Mouse (Mus musculus): ENCODE measurements around the gene Psg26. TPM values are rescaled to one million over a fixed set of nuclear protein-coding genes. Genes with fewer than 3 reads are reported as not detected.
"Not testable (repeated sequence)": the region's sequence is repeated elsewhere in the genome, so short reads cannot be mapped to it uniquely, and the experiment has no call there.

Psg26 gene
- total RNA-seq (2012; rRNA removed) = not detected in 2 replicates

GRCm38 (mm10) chr7:18484077-18484476, at the start of gene Psg26:
Gene Psg26, minus strand, starts transcription at chr7:18484177.
- TF ChIP-seq HCFC1 (IDR thresholded peaks at IDR 0.05; ENCODE audit: borderline replicate concordance, insufficient read depth, low read length) (no peak), ZC3H11A (IDR thresholded peaks at IDR 0.05; ENCODE audit: borderline replicate concordance, low read depth, low read length) (no peak), MAFK (IDR thresholded peaks at IDR 0.05; ENCODE audit: insufficient read depth, low read depth, low read length) (no peak), ZNF384 (IDR thresholded peaks at IDR 0.05; ENCODE audit: low read depth, low read length) (no peak), CHD2 (IDR thresholded peaks at IDR 0.05; ENCODE audit: low read depth, low read length) (no peak)
- Histone ChIP-seq H3K9ac (ENCODE audit: insufficient read depth, low read depth, low read length, poor library complexity, severe bottlenecking) (no peak within 1 kb of the TSS), H3K36me3 (ENCODE audit: control insufficient read depth, insufficient read depth, low read length, poor library complexity, severe bottlenecking) (no peaks in the 10 kb centered on the region), H3K9me3 (ENCODE audit: control insufficient read depth, insufficient read depth, low read depth, low read length) (no peaks in the 10 kb centered on the region), H3K27ac (ENCODE audit: insufficient read depth, low read depth, low read length, poor library complexity, severe bottlenecking) (no peak within 1 kb of the TSS), H3K4me1 (ENCODE audit: control insufficient read depth in 2 of 2, insufficient read depth in 2 of 2, low read length in 2 of 2, poor library complexity in 1 of 2) (no peaks in the 10 kb centered on the region), H3K4me3 (ENCODE audit: insufficient read depth in 1 of 2, low read depth in 1 of 2, low read length in 2 of 2, poor library complexity in 1 of 2, severe bottlenecking in 1 of 2) (no peak within 1 kb of the TSS)
- DNase-seq (ENCODE audit: low read depth, low spot score) = no peak
- in situ Hi-C loops (cut with MboI; ENCODE audit: low sequenced_read_pairs in 2 of 2, unreplicated experiment in 2 of 2) = no loop called here

- Histone ChIP-seq H3K9ac (ENCODE audit: insufficient read depth, low read depth, low read length, poor library complexity, severe bottlenecking) (no peak overlapping the region), H3K36me3 (ENCODE audit: control insufficient read depth, insufficient read depth, low read length, poor library complexity, severe bottlenecking) (no peaks in the 10 kb centered on the region), H3K4me1 (ENCODE audit: control insufficient read depth in 2 of 2, insufficient read depth in 2 of 2, low read length in 2 of 2, poor library complexity in 1 of 2) (peaks cover 0 to 5% of the 10 kb centered on the region in 2 experiments; a peak in 1 of 4 replicates), H3K9me3 (ENCODE audit: control insufficient read depth, insufficient read depth, low read depth, low read length) (no peaks in the 10 kb centered on the region), H3K4me3 (ENCODE audit: insufficient read depth in 1 of 2, low read depth in 1 of 2, low read length in 2 of 2, poor library complexity in 1 of 2, severe bottlenecking in 1 of 2) (no peak overlapping the region), H3K27ac (ENCODE audit: insufficient read depth, low read depth, low read length, poor library complexity, severe bottlenecking) (no peak overlapping the region)
- TF ChIP-seq HCFC1 (IDR thresholded peaks at IDR 0.05; ENCODE audit: borderline replicate concordance, insufficient read depth, low read length) = no peak
- no peak for TF ChIP-seq MAFK (IDR thresholded peaks at IDR 0.05; ENCODE audit: insufficient read depth, low read depth, low read length)
- TF ChIP-seq CHD2 (IDR thresholded peaks at IDR 0.05; ENCODE audit: low read depth, low read length) = no peak
- TF ChIP-seq ZNF384 (IDR thresholded peaks at IDR 0.05; ENCODE audit: low read depth, low read length) = no peak
- TF ChIP-seq ZC3H11A (IDR thresholded peaks at IDR 0.05; ENCODE audit: borderline replicate concordance, low read depth, low read length) = no peak
- no peak for DNase-seq (ENCODE audit: low read depth, low spot score)
- in situ Hi-C loops (cut with MboI; ENCODE audit: low sequenced_read_pairs in 2 of 2, unreplicated experiment in 2 of 2) = no loop called here
These were observed 49.4 kb upstream of the Psg26 start for GRCm38 (mm10) chr7:18533420-18533819.

DNA sequence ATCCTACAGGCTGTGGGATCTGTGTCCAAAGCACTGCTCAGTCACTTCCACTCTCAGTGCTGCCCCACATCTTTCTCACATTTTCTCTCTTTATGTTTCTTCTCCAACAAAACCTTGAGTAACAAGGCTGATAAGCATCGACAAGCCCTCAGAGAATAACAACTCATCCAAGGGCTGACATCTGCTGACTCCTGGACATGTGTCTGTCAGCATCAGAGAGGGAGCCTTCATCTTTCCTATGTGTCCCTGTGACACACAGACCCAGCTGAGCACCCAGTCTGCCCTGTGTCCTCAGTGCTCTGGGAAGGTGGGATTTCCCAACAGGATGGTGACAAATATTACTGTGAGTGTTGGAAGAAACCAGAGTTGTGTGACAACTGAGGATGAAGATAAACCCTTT, 48.2 kb upstream of the Psg26 start, which contains the start of gene Psg25:
Psg25 (minus strand) TSS at position 101 of the 400 bp plus-strand sequence.
- no peak within 1 kb of the TSS for H3K4me3 ChIP-seq (ENCODE audit: insufficient read depth in 1 of 2, low read depth in 1 of 2, low read length in 2 of 2, poor library complexity in 1 of 2, severe bottlenecking in 1 of 2)
- no peak for DNase-seq (ENCODE audit: low read depth, low spot score)
- in situ Hi-C loops (cut with MboI; ENCODE audit: low sequenced_read_pairs in 2 of 2, unreplicated experiment in 2 of 2) = no loop called here
- no peak within 1 kb of the TSS for H3K9ac ChIP-seq (ENCODE audit: insufficient read depth, low read depth, low read length, poor library complexity, severe bottlenecking)
- H3K27ac ChIP-seq (ENCODE audit: insufficient read depth, low read depth, low read length, poor library complexity, severe bottlenecking) = no peak within 1 kb of the TSS
- no peaks in the 10 kb centered on the region for H3K9me3 ChIP-seq (ENCODE audit: control insufficient read depth, insufficient read depth, low read depth, low read length)
- peaks cover 0 to 5% of the 10 kb centered on the region in 2 experiments; a peak in 1 of 4 replicates for H3K4me1 ChIP-seq (ENCODE audit: control insufficient read depth in 2 of 2, insufficient read depth in 2 of 2, low read length in 2 of 2, poor library complexity in 1 of 2)
- no peaks in the 10 kb centered on the region for H3K36me3 ChIP-seq (ENCODE audit: control insufficient read depth, insufficient read depth, low read length, poor library complexity, severe bottlenecking)
- TF ChIP-seq MAFK (IDR thresholded peaks at IDR 0.05; ENCODE audit: insufficient read depth, low read depth, low read length) (no peak), HCFC1 (IDR thresholded peaks at IDR 0.05; ENCODE audit: borderline replicate concordance, insufficient read depth, low read length) (no peak), CHD2 (IDR thresholded peaks at IDR 0.05; ENCODE audit: low read depth, low read length) (no peak), ZNF384 (IDR thresholded peaks at IDR 0.05; ENCODE audit: low read depth, low read length) (no peak), ZC3H11A (IDR thresholded peaks at IDR 0.05; ENCODE audit: borderline replicate concordance, low read depth, low read length) (no peak)

- DNase-seq (ENCODE audit: low read depth, low spot score) = no peak
- no peak for TF ChIP-seq ZC3H11A (IDR thresholded peaks at IDR 0.05; ENCODE audit: borderline replicate concordance, low read depth, low read length)
- in situ Hi-C loops (cut with MboI; ENCODE audit: low sequenced_read_pairs in 2 of 2, unreplicated experiment in 2 of 2) = no loop called here
These were observed 40.7 kb upstream of the Psg26 start for GRCm38 (mm10) chr7:18524668-18525067.

DNA sequence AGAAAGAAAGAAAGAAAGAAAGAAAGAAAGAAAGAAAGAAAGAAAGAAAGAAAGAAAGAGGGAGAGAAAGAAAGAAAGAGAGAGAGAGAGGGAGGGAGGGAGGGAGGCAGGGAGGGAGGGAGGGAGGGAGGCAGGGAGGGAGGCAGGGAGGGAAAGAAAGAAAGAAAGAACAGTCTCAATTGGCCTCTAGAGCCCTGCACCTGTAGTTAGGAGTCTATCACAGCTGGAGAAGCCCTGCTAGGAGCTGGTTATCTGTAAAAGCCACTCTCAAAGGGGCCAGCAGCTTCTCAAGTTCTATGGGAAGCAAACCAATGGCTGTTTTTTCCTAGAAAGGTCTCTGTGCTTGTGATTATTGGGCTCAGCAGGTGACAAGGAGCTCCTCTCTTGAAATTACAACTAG, 28.9 kb upstream of the Psg26 start:
- H3K36me3 ChIP-seq (ENCODE audit: control insufficient read depth, insufficient read depth, low read length, poor library complexity, severe bottlenecking); H3K9ac ChIP-seq (ENCODE audit: insufficient read depth, low read depth, low read length, poor library complexity, severe bottlenecking); H3K4me3 ChIP-seq (ENCODE audit: insufficient read depth in 1 of 2, low read depth in 1 of 2, low read length in 2 of 2, poor library complexity in 1 of 2, severe bottlenecking in 1 of 2); H3K9me3 ChIP-seq (ENCODE audit: control insufficient read depth, insufficient read depth, low read depth, low read length); H3K4me1 ChIP-seq (ENCODE audit: control insufficient read depth in 2 of 2, insufficient read depth in 2 of 2, low read length in 2 of 2, poor library complexity in 1 of 2); DNase-seq (ENCODE audit: low read depth, low spot score); H3K27ac ChIP-seq (ENCODE audit: insufficient read depth, low read depth, low read length, poor library complexity, severe bottlenecking); in situ Hi-C loops (cut with MboI; ENCODE audit: low sequenced_read_pairs in 2 of 2, unreplicated experiment in 2 of 2): not testable (repeated sequence)

More at GRCm38 (mm10) chr7:18524668-18525067, 40.7 kb upstream of the Psg26 start:
- Histone ChIP-seq H3K4me1 (ENCODE audit: control insufficient read depth in 2 of 2, insufficient read depth in 2 of 2, low read length in 2 of 2, poor library complexity in 1 of 2) (no peaks in the 10 kb centered on the region), H3K27ac (ENCODE audit: insufficient read depth, low read depth, low read length, poor library complexity, severe bottlenecking) (no peak overlapping the region), H3K36me3 (ENCODE audit: control insufficient read depth, insufficient read depth, low read length, poor library complexity, severe bottlenecking) (no peaks in the 10 kb centered on the region), H3K9me3 (ENCODE audit: control insufficient read depth, insufficient read depth, low read depth, low read length) (no peaks in the 10 kb centered on the region), H3K4me3 (ENCODE audit: insufficient read depth in 1 of 2, low read depth in 1 of 2, low read length in 2 of 2, poor library complexity in 1 of 2, severe bottlenecking in 1 of 2) (no peak overlapping the region), H3K9ac (ENCODE audit: insufficient read depth, low read depth, low read length, poor library complexity, severe bottlenecking) (no peak overlapping the region)

DNA sequence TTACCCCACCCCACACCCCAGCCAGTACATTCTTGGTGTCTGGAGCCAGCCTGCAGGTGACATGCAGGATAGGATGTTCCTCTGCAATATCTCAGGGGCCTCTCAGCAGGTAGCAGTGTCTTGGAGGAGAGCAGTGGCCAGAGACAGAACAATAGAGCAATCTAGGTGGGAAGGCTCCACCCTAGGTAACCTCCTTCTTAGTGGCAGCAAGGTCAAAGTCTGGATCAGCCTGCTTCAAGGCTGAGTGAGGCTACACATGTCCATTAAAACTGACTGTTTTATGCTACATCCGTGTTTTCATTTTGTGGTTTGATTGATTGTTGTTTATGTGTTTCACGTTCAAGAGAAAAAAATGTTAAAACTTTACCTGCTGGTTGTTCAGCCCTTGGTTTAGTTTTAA, 28.4 kb upstream of the Psg26 start:
- H3K9ac ChIP-seq (ENCODE audit: insufficient read depth, low read depth, low read length, poor library complexity, severe bottlenecking); H3K9me3 ChIP-seq (ENCODE audit: control insufficient read depth, insufficient read depth, low read depth, low read length); H3K36me3 ChIP-seq (ENCODE audit: control insufficient read depth, insufficient read depth, low read length, poor library complexity, severe bottlenecking); in situ Hi-C loops (cut with MboI; ENCODE audit: low sequenced_read_pairs in 2 of 2, unreplicated experiment in 2 of 2); H3K27ac ChIP-seq (ENCODE audit: insufficient read depth, low read depth, low read length, poor library complexity, severe bottlenecking); DNase-seq (ENCODE audit: low read depth, low spot score); H3K4me3 ChIP-seq (ENCODE audit: insufficient read depth in 1 of 2, low read depth in 1 of 2, low read length in 2 of 2, poor library complexity in 1 of 2, severe bottlenecking in 1 of 2); H3K4me1 ChIP-seq (ENCODE audit: control insufficient read depth in 2 of 2, insufficient read depth in 2 of 2, low read length in 2 of 2, poor library complexity in 1 of 2): not testable (repeated sequence)

All from ES-E14 (cell line).